Mouse (Mus musculus) forebrain, embryonic 15.5 days (tissue): ENCODE data around the gene Mindy1. TPM values are rescaled to one million over a fixed set of nuclear protein-coding genes. Genes with fewer than 3 reads are reported as not detected.

Experiments
- ATAC-seq: fragments of 200-750 bp; cut with Nextera tagmentation; replicated peaks from 2 replicates; pipeline ENCODE4 v1.8.0; 2017; ENCODE audit warnings: mild to moderate bottlenecking, moderate TSS enrichment, moderate library complexity
- H3K27ac ChIP-seq: fragments of 300-500 bp; sonication (generic); replicated peaks from 2 replicates; pipeline ENCODE4 v1.5.1; 2015; ENCODE audit warnings: mild to moderate bottlenecking, inconsistent platforms
- H3K27me3 ChIP-seq: fragments of 300-500 bp; sonication (generic); 2 replicates; pipeline ENCODE4 v1.6.1; 2015; ENCODE audit warnings: inconsistent platforms
- H3K36me3 ChIP-seq: fragments of 300-500 bp; sonication (generic); 2 replicates; pipeline ENCODE4 v1.6.1; 2015; ENCODE audit warnings: mild to moderate bottlenecking, inconsistent platforms
- H3K4me1 ChIP-seq: fragments of 300-500 bp; sonication (generic); 2 replicates; pipeline ENCODE4 v1.6.1; 2015; ENCODE audit warnings: inconsistent platforms
- H3K4me2 ChIP-seq: fragments of 300-500 bp; sonication (generic); replicated peaks from 2 replicates; pipeline ENCODE4 v1.6.1; 2015; ENCODE audit warnings: mild to moderate bottlenecking, inconsistent platforms
- H3K4me3 ChIP-seq: fragments of 300-500 bp; sonication (generic); 2 replicates; pipeline ENCODE4 v1.5.1; 2015; ENCODE audit warnings: mild to moderate bottlenecking, inconsistent platforms
- H3K9ac ChIP-seq: fragments of 300-500 bp; sonication (generic); replicated peaks from 2 replicates; pipeline ENCODE4 v1.6.1; 2015; ENCODE audit warnings: mild to moderate bottlenecking, inconsistent platforms
- H3K9me3 ChIP-seq: fragments of 300-500 bp; sonication (generic); 2 replicates; pipeline ENCODE4 v1.6.1; 2016; ENCODE audit warnings: inconsistent platforms
- WGBS: fragments of 180-500 bp; shearing (Covaris S2); methylation state at CpG from one replicate; pipeline ENCODE4 v1.1.7; 2015; ENCODE audit warnings: mixed read lengths; 5-methylcytosine and 5-hydroxymethylcytosine counted together
- polyA plus RNA-seq: library from polyadenylated mRNA; unstranded; fragments of >200 nt; fragmentation: Nextera tagmentation; extraction: Ambion mirVana; gene quantifications from 2 replicates; pipeline ENCODE4 v1.2.1, GENCODE M21; 2015

Mindy1 gene
- polyA plus RNA-seq: 46.1 and 46.2 TPM in 2 replicates

DNA sequence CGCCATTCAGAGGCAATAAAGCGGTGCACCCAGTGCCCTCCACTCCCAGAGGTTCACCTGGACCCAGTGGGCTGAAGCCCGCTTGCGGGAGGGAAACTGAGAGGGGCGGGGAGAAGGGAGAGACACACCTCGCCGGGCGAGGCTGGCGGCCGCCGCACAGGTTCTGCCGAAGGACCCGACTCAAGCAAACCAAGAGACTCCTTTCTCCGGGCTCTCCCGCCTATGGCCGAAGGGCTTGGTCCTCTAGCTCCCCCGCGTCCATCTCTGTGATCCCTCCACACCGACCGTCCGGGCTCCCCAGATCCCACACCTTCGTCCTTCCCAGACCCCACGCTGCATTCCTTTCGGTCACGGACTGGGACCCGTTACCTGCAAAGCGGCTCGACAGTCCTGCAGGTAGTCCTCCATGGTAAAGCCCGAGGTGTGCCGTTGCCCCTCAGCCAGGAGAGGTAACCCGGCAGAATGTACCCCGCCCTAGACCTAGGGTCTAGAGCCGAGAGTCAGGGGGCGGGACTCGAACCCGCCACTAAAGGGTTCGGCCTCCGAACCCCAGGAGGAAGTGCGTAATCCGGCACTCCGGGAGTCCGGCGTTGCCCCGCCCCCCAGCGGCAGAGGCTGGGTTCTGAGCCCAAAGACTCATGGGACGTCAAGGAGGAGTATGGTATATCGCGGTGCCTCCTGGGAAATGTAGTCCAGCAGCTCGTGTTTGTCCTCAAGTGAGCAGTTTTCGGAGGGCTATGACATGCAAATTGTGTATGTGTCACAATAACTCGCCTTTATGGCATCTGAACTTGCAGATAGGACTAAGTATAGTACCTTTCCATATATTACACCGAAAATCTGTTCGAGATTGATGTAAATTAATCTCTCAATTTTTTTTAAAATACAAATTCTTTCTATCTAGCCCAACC lies at the start of gene Mindy1, which contains the start of gene Prune1:
Gene Mindy1 (plus strand): TSS at position 130 of the 911 bp plus-strand sequence.
Gene Prune1 (minus strand): TSS at position 861 of the 911 bp plus-strand sequence.
- Histone ChIP-seq H3K36me3 (no peaks in the 10 kb centered on the region), H3K9ac (peak within 1 kb of the TSS; percentile 87), H3K9me3 (no peaks in the 10 kb centered on the region), H3K27me3 (no peaks in the 10 kb centered on the region), H3K27ac (peak within 1 kb of the TSS; percentile 96), H3K4me1 (peaks cover 39% of the 10 kb centered on the region), H3K4me2 (peak within 1 kb of the TSS; percentile 76), H3K4me3 (peak within 1 kb of the TSS; percentile 67)
- ATAC-seq: peak; percentile 94
- WGBS: under 1% methylated on average over 53 of the region's 53 CpGs

DNA sequence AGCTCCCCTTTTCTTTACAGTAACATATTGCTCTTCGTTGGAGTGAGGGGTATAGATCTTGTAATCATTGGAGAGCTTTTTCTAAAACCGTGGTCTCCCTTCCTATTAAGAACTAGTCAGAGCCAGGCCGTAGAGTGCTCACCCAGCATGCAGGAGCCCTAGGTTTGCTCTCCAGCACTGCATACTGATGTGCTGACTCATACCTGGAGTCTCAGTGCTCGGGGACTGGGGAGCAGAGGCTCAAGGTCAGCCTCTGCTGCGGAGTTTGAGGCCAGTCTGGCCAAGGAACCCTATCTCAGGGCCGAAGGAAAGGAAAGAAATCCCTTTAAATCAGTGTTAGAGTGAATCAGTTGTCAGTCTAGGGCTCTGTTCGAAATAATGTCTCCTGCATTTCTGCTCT lies 48.4 kb upstream of the Mindy1 start:
- no peak for ATAC-seq
- peaks cover 31% of the 10 kb centered on the region for H3K4me1 ChIP-seq
- H3K27me3 ChIP-seq: no peaks in the 10 kb centered on the region
- H3K9me3 ChIP-seq: no peaks in the 10 kb centered on the region
- H3K27ac ChIP-seq: no peak overlapping the region
- no peak overlapping the region for H3K4me3 ChIP-seq
- no peak overlapping the region for H3K9ac ChIP-seq
- 88% methylated on average over 7 of the region's 7 CpGs for WGBS
- H3K4me2 ChIP-seq: no peak overlapping the region
- peaks cover 59% of the 10 kb centered on the region for H3K36me3 ChIP-seq

DNA sequence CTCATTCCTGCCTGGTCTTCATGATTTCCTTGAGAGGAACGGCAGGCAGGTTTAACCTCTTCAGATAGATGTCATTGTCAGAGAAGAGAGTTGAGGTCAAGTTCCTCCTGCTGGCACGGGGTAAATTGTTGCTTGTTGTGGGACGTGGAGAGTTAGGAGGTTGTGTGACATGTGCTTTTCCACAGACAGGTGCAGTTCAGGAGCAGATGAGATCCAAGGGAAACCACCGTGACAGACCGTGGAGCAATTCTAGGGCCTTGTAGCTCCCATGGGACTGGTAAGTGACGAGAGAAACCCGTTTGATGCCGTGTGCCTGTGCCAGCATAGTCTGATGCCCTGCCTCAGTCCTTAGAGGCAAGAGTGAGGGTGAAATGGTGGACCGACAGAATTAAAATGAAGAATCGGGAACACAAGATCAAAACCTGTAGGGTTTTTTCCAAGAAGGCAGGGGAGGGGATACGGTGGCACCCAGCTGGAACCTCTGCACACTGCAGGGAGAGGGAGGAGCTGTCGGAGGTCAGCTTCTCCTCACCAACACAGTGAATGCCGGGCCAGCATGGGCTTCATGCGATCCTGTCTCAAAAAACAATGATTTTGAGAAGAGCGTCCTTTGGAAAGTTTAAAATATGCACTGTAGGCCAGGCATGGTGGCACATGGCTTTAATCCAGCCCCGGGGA lies 47.7 kb upstream of the Mindy1 start:
- Histone ChIP-seq H3K4me1 (peaks cover 31% of the 10 kb centered on the region), H3K27me3 (no peaks in the 10 kb centered on the region), H3K9me3 (no peaks in the 10 kb centered on the region), H3K27ac (no peak overlapping the region), H3K4me2 (no peak overlapping the region), H3K4me3 (no peak overlapping the region), H3K9ac (no peak overlapping the region), H3K36me3 (peaks cover 65% of the 10 kb centered on the region)
- 88% methylated on average over 16 of the region's 16 CpGs for WGBS
- no peak for ATAC-seq

DNA sequence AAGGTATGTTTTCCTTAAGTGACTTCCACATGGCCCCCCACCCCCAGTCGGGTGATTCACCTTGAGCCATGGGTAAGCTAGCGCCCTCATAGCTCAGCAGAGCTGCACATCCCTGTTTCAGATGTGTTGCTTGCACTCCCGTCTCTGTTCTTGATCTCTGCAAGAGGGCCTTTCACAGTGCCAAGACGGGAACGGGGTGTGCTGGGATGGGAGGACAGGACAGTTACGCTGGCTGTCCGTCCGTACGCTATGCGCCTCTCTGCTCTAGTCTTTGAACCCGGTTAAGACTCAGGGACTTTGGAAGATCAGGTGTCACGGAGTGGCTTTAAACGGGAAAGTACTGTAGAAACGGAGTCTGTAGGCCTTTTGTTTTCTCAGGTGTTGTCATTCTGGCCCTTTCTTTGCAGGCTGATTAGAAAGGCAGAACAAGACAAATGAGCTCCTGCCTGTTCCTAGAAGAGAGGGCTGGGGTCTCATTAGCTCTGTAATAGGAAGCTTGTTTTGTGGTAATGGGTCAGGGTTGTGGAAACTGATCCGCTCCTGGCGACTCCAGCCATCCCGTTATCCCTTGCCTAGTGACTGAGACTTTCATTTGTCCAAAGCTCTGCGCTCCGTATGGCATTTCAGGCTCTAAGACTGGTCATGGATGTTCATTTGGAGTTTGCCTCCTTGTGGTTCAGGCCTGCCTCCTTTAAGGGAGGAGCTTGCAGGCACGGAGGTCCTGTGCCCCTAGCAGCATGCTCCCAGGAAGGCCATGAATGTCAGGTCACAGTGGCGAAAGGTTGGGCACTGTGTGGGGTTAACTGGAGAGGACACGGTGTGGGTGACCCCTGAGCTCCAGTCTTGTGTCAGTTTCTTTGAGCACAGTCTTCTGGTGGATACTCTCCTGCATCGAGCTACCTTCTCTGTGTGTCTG lies 45.5 kb upstream of the Mindy1 start:
- H3K36me3 ChIP-seq: peaks cover 65% of the 10 kb centered on the region
- H3K9ac ChIP-seq: 0 out of 2 replicates have a peak overlapping the region, but pooled peaks have one; percentile 4
- 65% methylated on average over 23 of the region's 23 CpGs for WGBS
- no peaks in the 10 kb centered on the region for H3K9me3 ChIP-seq
- no peak overlapping the region for H3K27ac ChIP-seq
- no peak overlapping the region for H3K4me2 ChIP-seq
- no peak for ATAC-seq
- peaks cover 18% of the 10 kb centered on the region for H3K4me1 ChIP-seq
- no peak overlapping the region for H3K4me3 ChIP-seq
- H3K27me3 ChIP-seq: no peaks in the 10 kb centered on the region

DNA sequence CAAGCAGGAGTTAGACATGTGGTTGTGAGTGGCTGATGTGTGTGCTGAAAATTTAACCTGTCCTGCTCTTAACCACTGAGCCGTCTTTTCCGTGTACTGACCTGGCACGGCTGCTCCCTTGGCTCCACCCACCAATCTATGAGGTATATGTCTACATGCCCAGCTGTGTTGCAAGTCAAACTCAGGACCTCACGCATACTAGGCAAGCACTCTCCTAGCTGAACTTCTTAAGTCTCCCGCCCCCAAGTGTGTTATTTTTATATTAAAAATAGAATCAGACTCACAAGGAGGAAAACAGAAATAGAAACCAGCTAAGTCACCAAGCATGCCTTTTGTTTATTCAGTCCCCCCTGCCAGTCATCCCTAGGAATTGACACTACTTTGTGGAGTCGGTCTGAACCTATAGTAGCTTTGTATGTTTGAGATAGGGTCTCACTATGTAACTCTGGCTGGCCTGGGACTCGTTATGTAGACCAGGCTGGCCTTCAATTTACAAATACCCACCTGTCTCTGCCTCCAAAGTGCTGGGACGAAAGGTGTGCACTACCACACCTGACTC lies 43.5 kb upstream of the Mindy1 start:
- H3K9me3 ChIP-seq: no peaks in the 10 kb centered on the region

DNA sequence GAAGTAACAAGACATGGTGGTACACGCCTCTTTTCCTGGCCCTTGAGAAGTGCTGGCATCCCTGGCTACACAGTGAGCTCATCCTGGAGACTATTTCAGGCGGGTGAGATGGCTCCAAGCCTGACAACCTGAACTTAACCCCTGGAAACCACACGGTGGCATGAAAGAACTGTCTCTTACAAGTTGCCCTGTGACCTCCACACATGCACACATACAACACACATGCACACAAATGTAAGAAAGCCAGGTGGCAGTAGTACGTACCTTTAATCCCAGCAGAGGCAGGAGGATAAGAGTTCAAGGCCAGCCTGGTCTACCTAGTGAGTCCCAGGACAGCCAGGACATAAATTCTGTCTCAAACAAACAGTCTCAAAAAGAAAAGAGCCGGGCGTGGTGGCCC lies 42.1 kb upstream of the Mindy1 start:
- peaks cover 41% of the 10 kb centered on the region for H3K36me3 ChIP-seq
- 84% methylated on average over 6 of the region's 6 CpGs for WGBS

More for the DNA sequence above, 43.5 kb upstream of the Mindy1 start:
- Histone ChIP-seq H3K4me3 (no peak overlapping the region), H3K9ac (no peak overlapping the region), H3K27me3 (no peaks in the 10 kb centered on the region), H3K4me2 (no peak overlapping the region), H3K4me1 (no peaks in the 10 kb centered on the region), H3K27ac (no peak overlapping the region), H3K36me3 (peaks cover 55% of the 10 kb centered on the region)
- ATAC-seq: no peak
- WGBS: 89% methylated on average over 8 of the region's 8 CpGs

DNA sequence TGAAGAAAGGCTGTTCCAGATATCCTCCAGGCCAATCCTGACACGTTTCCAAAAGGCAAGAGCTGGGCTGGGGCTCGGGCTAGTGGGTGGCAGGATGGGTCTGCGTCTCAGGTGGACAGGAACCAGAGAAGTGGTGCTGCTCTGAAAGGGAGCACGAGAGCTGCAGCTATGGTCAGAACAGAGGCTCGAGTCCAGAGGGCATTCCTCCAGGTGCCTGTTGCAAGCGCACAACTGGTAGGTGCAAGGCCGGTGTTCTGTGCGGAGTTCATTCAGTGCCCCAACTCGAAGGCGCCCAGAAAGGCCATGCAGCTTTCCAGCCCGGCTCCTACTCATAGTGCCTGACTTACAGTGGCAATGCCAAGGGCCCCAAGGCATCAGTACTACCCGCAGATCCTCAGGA lies 41.2 kb upstream of the Mindy1 start:
- H3K4me2 ChIP-seq: no peak overlapping the region
- no peaks in the 10 kb centered on the region for H3K4me1 ChIP-seq
- no peak overlapping the region for H3K4me3 ChIP-seq
- no peaks in the 10 kb centered on the region for H3K27me3 ChIP-seq
- no peak overlapping the region for H3K9ac ChIP-seq
- 91% methylated on average over 12 of the region's 12 CpGs for WGBS
- no peaks in the 10 kb centered on the region for H3K9me3 ChIP-seq
- ATAC-seq: no peak
- no peak overlapping the region for H3K27ac ChIP-seq
- peaks cover 32% of the 10 kb centered on the region for H3K36me3 ChIP-seq

More for the DNA sequence above, 42.1 kb upstream of the Mindy1 start:
- Histone ChIP-seq H3K4me1 (no peaks in the 10 kb centered on the region), H3K9me3 (no peaks in the 10 kb centered on the region), H3K27me3 (no peaks in the 10 kb centered on the region), H3K4me2 (no peak overlapping the region), H3K9ac (no peak overlapping the region), H3K27ac (no peak overlapping the region), H3K4me3 (no peak overlapping the region)
- ATAC-seq: no peak

DNA sequence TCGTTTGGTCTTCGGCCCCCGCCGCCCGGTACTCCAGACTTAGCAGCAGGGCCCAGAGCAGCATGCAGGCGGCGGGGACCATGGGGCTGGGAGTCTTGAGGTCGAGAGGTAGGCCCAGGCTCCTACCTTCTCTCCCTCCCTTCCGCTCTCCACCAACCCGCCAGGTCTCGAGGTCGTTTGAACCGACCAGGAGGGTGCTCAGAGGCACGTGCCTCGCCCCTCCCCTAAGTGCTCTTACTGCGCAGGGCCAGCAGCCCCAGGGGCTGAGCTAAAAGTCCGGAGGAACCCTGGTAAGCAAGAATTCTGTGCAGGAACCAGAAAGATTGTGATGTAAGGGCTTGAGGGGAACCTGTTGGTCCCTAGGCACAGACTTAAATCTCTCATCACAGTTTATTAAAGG lies 40.2 kb upstream of the Mindy1 start:
- Histone ChIP-seq H3K4me2 (no peak overlapping the region), H3K4me3 (no peak overlapping the region), H3K9me3 (no peaks in the 10 kb centered on the region), H3K36me3 (peaks cover 27% of the 10 kb centered on the region), H3K27ac (no peak overlapping the region), H3K9ac (no peak overlapping the region), H3K27me3 (no peaks in the 10 kb centered on the region), H3K4me1 (no peaks in the 10 kb centered on the region)
- no peak for ATAC-seq
- WGBS: 34% methylated on average over 17 of the region's 17 CpGs

DNA sequence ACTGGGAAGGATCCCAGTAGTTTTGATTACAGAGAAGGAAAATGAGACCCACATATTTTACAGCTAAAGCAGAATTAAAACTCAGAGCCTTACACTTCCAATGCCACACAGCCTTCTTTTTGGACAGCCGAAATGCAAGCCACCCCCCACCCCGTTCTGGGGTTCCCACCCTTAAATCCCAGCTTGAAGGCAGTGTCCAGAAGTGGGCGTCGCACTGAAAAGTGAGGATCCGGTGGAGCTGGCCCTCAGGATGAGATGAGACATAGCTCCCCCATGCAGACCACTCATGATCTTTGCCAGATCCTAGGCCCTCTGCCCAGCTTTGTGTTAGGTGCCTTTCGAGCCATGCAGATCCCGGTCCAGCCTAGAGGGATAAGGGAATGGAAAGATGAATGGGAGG lies 39.6 kb upstream of the Mindy1 start, which contains the start of gene Gm128:
Gene Gm128 (minus strand): TSS at position 101 of the 400 bp plus-strand sequence.
- Histone ChIP-seq H3K9ac (no peak within 1 kb of the TSS), H3K4me1 (no peaks in the 10 kb centered on the region), H3K4me3 (no peak within 1 kb of the TSS), H3K36me3 (peaks cover 22% of the 10 kb centered on the region), H3K9me3 (no peaks in the 10 kb centered on the region), H3K27me3 (no peaks in the 10 kb centered on the region), H3K4me2 (no peak within 1 kb of the TSS), H3K27ac (no peak within 1 kb of the TSS)
- WGBS: 77% methylated on average over 7 of the region's 7 CpGs
- no peak for ATAC-seq

DNA sequence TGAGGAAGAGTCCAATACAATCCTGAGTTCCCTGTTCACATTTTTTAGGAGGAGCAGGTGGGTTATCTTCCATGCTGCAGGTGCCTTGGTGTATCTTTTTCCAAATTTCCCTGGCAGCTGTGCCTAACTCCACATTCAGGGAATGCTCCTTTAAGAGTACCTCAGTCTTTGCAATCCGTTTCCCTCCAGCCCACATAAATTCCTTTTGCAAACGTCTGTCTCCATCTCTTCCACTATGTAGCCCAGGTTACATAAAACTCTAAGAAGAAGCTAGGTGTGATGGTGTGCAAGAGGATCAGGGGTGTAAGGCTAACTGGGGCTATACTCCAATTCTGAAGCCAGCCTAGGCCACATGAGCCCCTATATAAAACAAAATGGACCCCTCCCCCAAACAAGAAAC lies 38.1 kb upstream of the Mindy1 start:
- H3K4me3 ChIP-seq: no peak overlapping the region
- H3K4me2 ChIP-seq: no peak overlapping the region
- H3K36me3 ChIP-seq: peaks cover 7% of the 10 kb centered on the region
- 80% methylated on average over 2 of the region's 2 CpGs for WGBS
- H3K27ac ChIP-seq: no peak overlapping the region
- no peak for ATAC-seq
- no peaks in the 10 kb centered on the region for H3K27me3 ChIP-seq
- no peaks in the 10 kb centered on the region for H3K4me1 ChIP-seq
- H3K9me3 ChIP-seq: no peaks in the 10 kb centered on the region
- H3K9ac ChIP-seq: no peak overlapping the region

DNA sequence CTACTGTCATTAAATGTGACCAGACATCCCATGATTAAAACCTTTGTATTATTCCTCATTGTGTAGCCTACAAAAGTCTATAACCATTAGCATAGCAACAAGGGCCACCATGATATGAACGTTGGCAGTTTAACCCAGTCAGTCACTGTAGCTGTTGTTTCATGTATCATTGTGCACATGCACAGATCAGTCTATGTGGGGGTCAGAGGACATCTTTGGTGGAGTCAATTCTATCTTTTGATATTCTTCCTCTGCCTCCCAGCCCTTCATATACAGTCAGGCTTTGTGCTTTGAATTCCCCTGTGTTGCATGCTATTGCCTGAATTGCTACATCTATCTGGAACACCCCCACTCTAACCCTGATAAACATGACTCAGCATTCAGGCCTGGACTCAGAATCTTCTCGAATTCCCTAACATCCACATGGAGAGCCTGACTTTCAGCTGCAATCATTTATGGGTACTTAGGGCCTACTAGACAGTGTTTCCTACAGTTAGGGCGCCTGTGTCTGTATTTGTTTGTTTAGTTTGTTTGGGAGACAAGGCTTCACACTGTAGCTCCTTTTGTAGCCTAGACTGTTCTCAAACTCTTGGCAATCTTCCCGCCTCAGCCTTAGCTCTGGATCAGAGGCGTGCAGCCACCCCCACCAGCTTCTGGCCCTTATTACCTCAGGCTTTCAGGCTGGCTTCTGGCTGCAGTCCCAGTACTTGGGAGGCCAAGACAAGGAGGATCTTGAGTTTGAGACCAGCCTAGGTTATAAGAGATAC lies 34.5 kb upstream of the Mindy1 start:
- Histone ChIP-seq H3K4me3 (no peak overlapping the region), H3K27me3 (no peaks in the 10 kb centered on the region), H3K4me2 (no peak overlapping the region), H3K27ac (no peak overlapping the region), H3K36me3 (peaks cover 4% of the 10 kb centered on the region; the same call in 1 of the 2 replicates), H3K9ac (no peak overlapping the region), H3K9me3 (no peaks in the 10 kb centered on the region), H3K4me1 (no peaks in the 10 kb centered on the region)
- ATAC-seq: no peak
- 72% methylated on average over 5 of the region's 5 CpGs for WGBS
